ENCODE assay signal across 10 mouse cellular contexts in the genomic region with DNA sequence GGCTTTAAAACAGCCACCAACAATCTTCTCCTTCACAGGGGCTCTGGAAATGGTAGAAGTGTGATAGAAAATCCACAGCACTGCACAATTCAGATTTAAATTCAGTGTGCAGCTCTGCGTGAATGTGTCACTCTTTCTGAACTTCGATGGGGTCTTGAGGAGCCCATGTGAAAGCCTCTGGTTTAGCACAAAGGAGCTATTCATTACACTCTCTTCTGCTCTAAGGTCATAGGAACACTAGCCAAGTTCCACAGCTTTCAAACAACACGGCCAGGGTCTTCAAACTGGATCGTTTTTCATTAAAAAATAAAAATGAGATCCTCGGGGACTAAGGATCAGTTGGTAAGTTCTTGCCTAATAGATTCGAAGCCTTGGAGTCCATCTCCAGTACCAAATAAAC. TPM values are rescaled to one million over a fixed set of nuclear protein-coding genes. Genes with fewer than 3 reads are reported as not detected.
DNase-seq lines count a peak whose midpoint lies in the region; ATAC-seq and TF ChIP-seq lines count a peak whose summit lies in the region.
"Had no signal": no experiment of that assay in that cellular context is flagged by ENCODE, and none has a peak within 500 bp of the region (broad histone marks: within the 10 kb centered on the region; RNA-seq: fewer than 3 reads in every experiment).

No protein-coding gene starts in this region.

- no peak for ATAC-seq in limb, embryonic 12.5 days (ENCODE audit: insufficient number of reproducible peaks, insufficient read depth, low FRiP score, low TSS enrichment, low read depth)
- ATAC-seq in forebrain, embryonic 11.5 days (replicated peaks; ENCODE audit: low FRiP score) = no peak
- no peak for ATAC-seq in hindbrain, embryonic 13.5 days (ENCODE audit: low FRiP score)
- ATAC-seq in liver, postnatal 0 days = no peak
- no peak for ATAC-seq in monocyte, adult 5-6 weeks (replicated peaks; ENCODE audit: insufficient number of reproducible peaks, low FRiP score, low TSS enrichment, poor library complexity, severe bottlenecking)

- peaks cover 26% of the 10 kb centered on the region for H3K4me1 ChIP-seq in limb, embryonic 12.5 days (replicated peaks)
- peaks cover 21% of the 10 kb centered on the region for H3K4me1 ChIP-seq in limb, embryonic 10.5 days
- H3K4me1 ChIP-seq in forebrain, embryonic 11.5 days (replicated peaks; ENCODE audit: control insufficient read depth, insufficient read depth, low read length) = peaks cover 4% of the 10 kb centered on the region; the same call in 1 of the 2 replicates
- H3K4me1 ChIP-seq in hindbrain, embryonic 13.5 days (replicated peaks) = peaks cover 25% of the 10 kb centered on the region
- peaks cover 26% of the 10 kb centered on the region for H3K4me1 ChIP-seq in liver, postnatal 0 days (ENCODE audit: insufficient read depth)

- H3K4me3 ChIP-seq in limb, embryonic 12.5 days (replicated peaks) = no peak overlapping the region
- no peak overlapping the region for H3K4me3 ChIP-seq in limb, embryonic 10.5 days
- H3K4me3 ChIP-seq in forebrain, embryonic 11.5 days (ENCODE audit: low read depth, low read length) = no peak overlapping the region
- no peak overlapping the region for H3K4me3 ChIP-seq in hindbrain, embryonic 13.5 days
- no peak overlapping the region for H3K4me3 ChIP-seq in liver, postnatal 0 days (ENCODE audit: low read depth, low read length)

- no peaks in the 10 kb centered on the region for H3K9me3 ChIP-seq in limb, embryonic 12.5 days
- no peaks in the 10 kb centered on the region for H3K9me3 ChIP-seq in limb, embryonic 10.5 days (replicated peaks)
- H3K9me3 ChIP-seq in forebrain, embryonic 11.5 days (ENCODE audit: control insufficient read depth, low read length) = no peaks in the 10 kb centered on the region
- H3K9me3 ChIP-seq in hindbrain, embryonic 13.5 days = no peaks in the 10 kb centered on the region
- no peaks in the 10 kb centered on the region for H3K9me3 ChIP-seq in liver, postnatal 0 days (ENCODE audit: low read length)

- peaks cover 20% of the 10 kb centered on the region for H3K36me3 ChIP-seq in limb, embryonic 12.5 days
- peaks cover 21% of the 10 kb centered on the region for H3K36me3 ChIP-seq in limb, embryonic 10.5 days
- H3K36me3 ChIP-seq in forebrain, embryonic 11.5 days (ENCODE audit: control insufficient read depth, insufficient read depth, low read length) = no peaks in the 10 kb centered on the region
- H3K36me3 ChIP-seq in hindbrain, embryonic 13.5 days = peaks cover 4% of the 10 kb centered on the region; the same call in 1 of the 2 replicates
- peaks cover 10% of the 10 kb centered on the region; the same call in 1 of the 2 replicates for H3K36me3 ChIP-seq in liver, postnatal 0 days (replicated peaks; ENCODE audit: insufficient read depth, low read length)

- WGBS in limb, embryonic 12.5 days = 67% methylated on average over 6 of the region's 6 CpGs
- WGBS in limb, embryonic 10.5 days = 86% methylated on average over 6 of the region's 6 CpGs
- 32% methylated on average over 6 of the region's 6 CpGs for WGBS in forebrain, embryonic 11.5 days
- 32% methylated on average over 6 of the region's 6 CpGs for WGBS in hindbrain, embryonic 13.5 days
- WGBS in liver, postnatal 0 days (ENCODE audit: insufficient replicate concordance) = 76% methylated on average over 6 of the region's 6 CpGs

- H3K27me3 ChIP-seq in limb, embryonic 12.5 days = no peaks in the 10 kb centered on the region
- peaks cover 10% of the 10 kb centered on the region for H3K27me3 ChIP-seq in limb, embryonic 10.5 days (ENCODE audit: low read depth, poor library complexity, severe bottlenecking)
- peaks cover 5% of the 10 kb centered on the region; the same call in 1 of the 2 replicates for H3K27me3 ChIP-seq in forebrain, embryonic 11.5 days (ENCODE audit: control insufficient read depth, insufficient read depth, low read length)
- H3K27me3 ChIP-seq in hindbrain, embryonic 13.5 days = peaks cover 9% of the 10 kb centered on the region
- peaks cover 23% of the 10 kb centered on the region for H3K27me3 ChIP-seq in liver, postnatal 0 days (ENCODE audit: insufficient read depth, low read length)

- H3K4me2 ChIP-seq in limb, embryonic 12.5 days = no peak overlapping the region
- peak overlapping the region; percentile 5; the same call in 1 of the 2 replicates for H3K4me2 ChIP-seq in forebrain, embryonic 11.5 days (ENCODE audit: low read depth, low read length, severe bottlenecking)
- peak overlapping the region; percentile 13; the same call in 1 of the 2 replicates for H3K4me2 ChIP-seq in hindbrain, embryonic 13.5 days
- 0 out of 2 replicates have a peak overlapping the region, but pooled peaks have one; percentile 31 for H3K4me2 ChIP-seq in liver, postnatal 0 days (ENCODE audit: low read depth, low read length)

- H3K9ac ChIP-seq in limb, embryonic 12.5 days (replicated peaks) = no peak overlapping the region
- H3K9ac ChIP-seq in forebrain, embryonic 11.5 days (ENCODE audit: low read length) = no peak overlapping the region
- no peak overlapping the region for H3K9ac ChIP-seq in hindbrain, embryonic 13.5 days
- H3K9ac ChIP-seq in liver, postnatal 0 days (replicated peaks) = no peak overlapping the region

- peak overlapping the region; percentile 70 for H3K27ac ChIP-seq in limb, embryonic 12.5 days
- no peak overlapping the region for H3K27ac ChIP-seq in limb, embryonic 10.5 days
- H3K27ac ChIP-seq in forebrain, embryonic 11.5 days (ENCODE audit: low read depth, low read length) = peak overlapping the region; percentile 42; the same call in 1 of the 2 replicates
- H3K27ac ChIP-seq in hindbrain, embryonic 13.5 days = peak overlapping the region; percentile 71
- no peak overlapping the region for H3K27ac ChIP-seq in liver, postnatal 0 days (ENCODE audit: low read depth)

- no peak for TF ChIP-seq CTCF in liver, postnatal 0 days (IDR thresholded peaks at IDR 0.05; ENCODE audit: low read depth)

- TF ChIP-seq EP300 in liver, postnatal 0 days (IDR thresholded peaks at IDR 0.05; ENCODE audit: low read depth) = no peak

- DNase-seq in limb, embryonic 10.5 days (ENCODE audit: low spot score) = no peak
- DNase-seq in forebrain, embryonic 11.5 days (ENCODE audit: low spot score) = no peak
- no peak for DNase-seq in liver, postnatal 0 days
- no peak for DNase-seq in cerebellum, adult 11-12 months
- DNase-seq: adrenal gland, adult 8-10 months had no signal

RNA-seq across cellular contexts. Expression of a gene that starts 3.0 kb away (rescaled TPM):
- polyA plus RNA-seq in limb, embryonic 12.5 days (2016; fragmentation: Nextera tagmentation; extraction: Ambion mirVana) = 138 and 144 TPM in 2 replicates
- 126 TPM in 2 replicates for polyA plus RNA-seq in limb, embryonic 10.5 days (2016; fragmentation: Nextera tagmentation; extraction: Ambion mirVana)
- polyA plus RNA-seq in forebrain, embryonic 11.5 days (2014; fragmentation: Nextera tagmentation; extraction: Ambion mirVana) = 134 and 137 TPM in 2 replicates
- polyA plus RNA-seq in hindbrain, embryonic 13.5 days (2015; fragmentation: Nextera tagmentation; extraction: Ambion mirVana) = 87.2 and 90.0 TPM in 2 replicates
- polyA plus RNA-seq in liver, postnatal 0 days (2015; fragmentation: Nextera tagmentation; extraction: Ambion mirVana) = 43.8 and 44.6 TPM in 2 replicates
- total RNA-seq in monocyte, adult 5-6 weeks (2017) = 52.7 to 89.6 TPM (median 86.8 TPM) in 3 replicates

RNA-seq across cellular contexts. Expression of a gene that starts 26.2 kb away (rescaled TPM):
- polyA plus RNA-seq in limb, embryonic 12.5 days (2016; fragmentation: Nextera tagmentation; extraction: Ambion mirVana) = 0.10 TPM in 1 of 2 replicates, not detected in the other
- polyA plus RNA-seq in limb, embryonic 10.5 days (2016; fragmentation: Nextera tagmentation; extraction: Ambion mirVana) = 0.09 TPM in 1 of 2 replicates, not detected in the other
- polyA plus RNA-seq in forebrain, embryonic 11.5 days (2014; fragmentation: Nextera tagmentation; extraction: Ambion mirVana) = 0.36 TPM in 1 of 2 replicates, not detected in the other
- polyA plus RNA-seq in hindbrain, embryonic 13.5 days (2015; fragmentation: Nextera tagmentation; extraction: Ambion mirVana) = 0.62 and 0.80 TPM in 2 replicates
- polyA plus RNA-seq in liver, postnatal 0 days (2015; fragmentation: Nextera tagmentation; extraction: Ambion mirVana) = not detected in 2 replicates
- not detected in 3 replicates for total RNA-seq in monocyte, adult 5-6 weeks (2017)
- total RNA-seq: adrenal gland, adult 8-10 months; layer of hippocampus, adult 18-20 months had no signal
- polyA plus RNA-seq: urinary bladder, adult 2 months had no signal

RNA-seq across cellular contexts. Expression of a gene that starts 37.2 kb away (rescaled TPM):
- 16.8 and 22.5 TPM in 2 replicates for polyA plus RNA-seq in limb, embryonic 12.5 days (2016; fragmentation: Nextera tagmentation; extraction: Ambion mirVana)
- polyA plus RNA-seq in limb, embryonic 10.5 days (2016; fragmentation: Nextera tagmentation; extraction: Ambion mirVana) = 20.1 and 28.0 TPM in 2 replicates
- polyA plus RNA-seq in forebrain, embryonic 11.5 days (2014; fragmentation: Nextera tagmentation; extraction: Ambion mirVana) = 12.7 and 15.1 TPM in 2 replicates
- 30.7 and 30.9 TPM in 2 replicates for polyA plus RNA-seq in hindbrain, embryonic 13.5 days (2015; fragmentation: Nextera tagmentation; extraction: Ambion mirVana)
- 9.0 and 10.4 TPM in 2 replicates for polyA plus RNA-seq in liver, postnatal 0 days (2015; fragmentation: Nextera tagmentation; extraction: Ambion mirVana)
- total RNA-seq in monocyte, adult 5-6 weeks (2017) = 2.8 to 6.0 TPM (median 4.2 TPM) in 3 replicates

Comparison
In these comparisons a context has a peak if more than half of its experiments do, and no peak if none do; other contexts are left out.
1. H3K27ac ChIP-seq: peak in limb, embryonic 12.5 days (single experiment), forebrain, embryonic 11.5 days (single experiment) and hindbrain, embryonic 13.5 days (single experiment); none in limb, embryonic 10.5 days (single experiment) and liver, postnatal 0 days (single experiment).